Mouse (Mus musculus) lung, postnatal 0 days (tissue): ENCODE results near the gene Gars. TPM values are rescaled to one million over a fixed set of nuclear protein-coding genes. Genes with fewer than 3 reads are reported as not detected.

Experiments used
- ATAC-seq: fragments of 200-750 bp; cut with Nextera tagmentation; 2 replicates; pipeline ENCODE4 v1.8.0; 2017; ENCODE audit warnings: moderate library complexity
- DNase-seq: peaks from one replicate; pipeline ENCODE4 v3.0.0-alpha.2; 2016; ENCODE audit warnings: low spot score
- H3K27ac ChIP-seq: fragments of 300-500 bp; sonication (generic); 2 replicates; pipeline ENCODE4 v1.5.1; 2014; ENCODE audit warnings: antibody characterized with exemption, mild to moderate bottlenecking, low read length, mixed read lengths
- H3K27me3 ChIP-seq: fragments of 300-500 bp; sonication (generic); replicated peaks from 2 replicates; pipeline ENCODE4 v1.6.1; 2014; ENCODE audit warnings: low read length, mixed read lengths; ENCODE audit not compliant: insufficient read depth
- H3K36me3 ChIP-seq: fragments of 300-500 bp; sonication (generic); 2 replicates; pipeline ENCODE4 v1.6.1; 2014; ENCODE audit warnings: low read length, mixed read lengths; ENCODE audit not compliant: insufficient read depth
- H3K4me1 ChIP-seq: fragments of 300-500 bp; sonication (generic); 2 replicates; pipeline ENCODE4 v1.6.1; 2014; ENCODE audit warnings: antibody characterized with exemption, low read depth, low read length, mixed read lengths; ENCODE audit not compliant: insufficient read depth
- H3K4me2 ChIP-seq: fragments of 300-500 bp; sonication (generic); replicated peaks from 2 replicates; pipeline ENCODE4 v1.6.1; 2014; ENCODE audit warnings: low read depth, mild to moderate bottlenecking, low read length, moderate library complexity, mixed read lengths
- H3K4me3 ChIP-seq: fragments of 300-500 bp; sonication (generic); 2 replicates; pipeline ENCODE4 v1.5.1; 2014; ENCODE audit warnings: low read depth, low read length
- H3K9ac ChIP-seq: fragments of 300-500 bp; sonication (generic); replicated peaks from 2 replicates; pipeline ENCODE4 v1.6.1; 2014; ENCODE audit warnings: low read depth, mild to moderate bottlenecking
- H3K9me3 ChIP-seq: fragments of 300-500 bp; sonication (generic); 2 replicates; pipeline ENCODE4 v1.6.1; 2016; ENCODE audit warnings: low read length, mixed read lengths
- CTCF ChIP-seq: IDR thresholded peaks from 2 replicates; pipeline ENCODE4 v1.5.1; 2016; ENCODE audit warnings: antibody characterized with exemption, mild to moderate bottlenecking
- EP300 ChIP-seq: IDR thresholded peaks from 2 replicates; pipeline ENCODE4 v1.6.1; 2016; ENCODE audit warnings: antibody characterized with exemption, mild to moderate bottlenecking, control low read depth
- WGBS: fragments of 180-500 bp; shearing (Covaris S2); extraction: QIAGEN DNeasy Blood & Tissue Kit; methylation state at CpG from one replicate; pipeline ENCODE4 v1.1.7; 2014; 5-methylcytosine and 5-hydroxymethylcytosine counted together
- polyA plus RNA-seq: library from polyadenylated mRNA; unstranded; fragments of >200 nt; fragmentation: Nextera tagmentation; extraction: Ambion mirVana; gene quantifications from 2 replicates; pipeline ENCODE4 v1.2.1, GENCODE M21; 2015

Gene Gars
- polyA plus RNA-seq, 1 experiment from 2014 or later = 76.0 TPM

DNA sequence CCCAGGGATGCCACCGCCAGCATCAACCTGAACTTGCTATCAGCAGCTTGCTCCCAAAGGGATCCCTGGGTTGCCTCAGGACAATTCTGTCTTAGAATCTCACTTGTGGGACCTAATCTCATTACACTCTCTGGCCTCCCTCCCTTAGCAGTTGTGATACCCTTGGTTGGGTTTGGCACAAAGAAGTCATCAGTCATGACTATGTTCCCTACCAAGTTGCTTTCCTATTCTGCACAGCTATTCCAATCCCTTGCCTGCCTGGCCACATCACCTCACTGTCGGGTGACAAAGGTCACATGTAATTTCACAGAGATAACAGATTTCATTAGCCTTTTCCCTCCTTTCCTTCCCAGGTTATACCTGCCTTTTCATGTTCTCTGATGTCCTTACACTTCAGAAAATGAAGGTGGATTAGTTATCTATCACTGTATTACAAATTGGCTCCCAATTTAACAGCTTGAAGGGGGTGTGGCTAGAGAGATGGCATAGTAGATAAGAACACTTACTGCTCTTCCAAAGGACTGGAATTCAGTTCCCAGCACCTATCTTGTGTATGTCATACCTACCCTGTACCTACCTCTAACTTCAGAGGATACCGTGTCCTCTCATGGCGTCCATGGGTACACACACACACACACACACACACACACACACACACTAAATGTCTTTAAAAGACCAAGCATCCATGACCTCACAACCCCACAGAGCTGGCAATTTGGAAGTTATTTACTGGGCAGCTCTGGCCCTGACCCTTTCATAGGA is 27.3 kb upstream of the Gars start:
- Histone ChIP-seq H3K4me3 (no peak overlapping the region), H3K9me3 (no peaks in the 10 kb centered on the region), H3K27me3 (no peaks in the 10 kb centered on the region), H3K4me1 (no peaks in the 10 kb centered on the region), H3K4me2 (no peak overlapping the region), H3K36me3 (no peaks in the 10 kb centered on the region), H3K9ac (no peak overlapping the region), H3K27ac (no peak overlapping the region)
- 75% methylated on average over 4 of the region's 4 CpGs for WGBS
- ATAC-seq = no peak
- TF ChIP-seq EP300 (no peak), CTCF (no peak)
- no peak for DNase-seq

DNA sequence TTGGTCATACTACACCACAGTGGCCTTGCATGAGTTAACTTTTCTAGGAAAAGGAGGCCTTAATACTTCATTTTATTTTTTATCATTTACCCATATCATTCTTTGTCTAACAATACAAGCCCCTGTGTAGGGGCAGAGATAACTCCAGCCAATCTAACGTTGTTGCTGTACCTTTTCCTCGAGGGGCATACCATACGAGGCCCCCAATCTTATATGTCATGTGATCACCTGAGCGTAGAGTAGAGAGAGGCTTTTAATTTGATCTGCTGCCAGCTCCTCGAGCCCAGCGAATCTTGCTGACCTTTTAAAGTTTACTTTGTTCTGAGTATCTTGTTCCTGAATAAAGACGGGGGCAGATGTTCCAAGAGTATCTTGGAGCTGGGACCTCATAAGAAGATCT is 25.3 kb upstream of the Gars start:
- H3K9me3 ChIP-seq = no peaks in the 10 kb centered on the region
- no peaks in the 10 kb centered on the region for H3K36me3 ChIP-seq
- no peak overlapping the region for H3K27ac ChIP-seq
- no peak overlapping the region for H3K4me3 ChIP-seq
- no peak overlapping the region for H3K9ac ChIP-seq
- H3K4me1 ChIP-seq = peaks cover 3% of the 10 kb centered on the region; the same call in 1 of the 2 replicates
- no peaks in the 10 kb centered on the region for H3K27me3 ChIP-seq
- 51% methylated on average over 7 of the region's 7 CpGs for WGBS
- ATAC-seq = no peak
- H3K4me2 ChIP-seq = no peak overlapping the region
- TF ChIP-seq CTCF (no peak), EP300 (no peak)
- no peak for DNase-seq

DNA sequence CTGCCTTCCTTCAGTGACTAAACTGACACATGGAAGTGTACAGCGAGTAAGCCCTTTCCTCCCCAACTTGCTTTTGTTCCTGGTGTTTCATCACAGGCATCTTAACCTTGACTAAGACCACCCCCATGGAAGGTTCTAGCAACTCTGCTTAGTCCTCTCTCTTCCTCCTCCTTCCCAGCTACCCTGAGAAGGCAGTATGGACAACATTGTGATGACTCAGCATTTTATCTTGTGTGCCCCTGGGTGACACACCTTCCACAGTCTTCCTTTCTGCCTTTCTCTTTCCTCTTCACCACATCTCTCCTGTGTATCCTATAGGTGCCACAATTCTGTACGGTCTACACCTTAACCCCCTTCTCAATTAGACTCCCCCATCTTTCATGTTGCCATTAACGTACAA is 23.6 kb upstream of the Gars start:
- ATAC-seq (no peak), DNase-seq (no peak)
- H3K36me3 ChIP-seq = no peaks in the 10 kb centered on the region
- H3K4me1 ChIP-seq = peaks cover 3% of the 10 kb centered on the region; the same call in 1 of the 2 replicates
- no peak overlapping the region for H3K4me2 ChIP-seq
- H3K9ac ChIP-seq = no peak overlapping the region
- WGBS = 86% methylated on average over 3 of the region's 3 CpGs
- no peak overlapping the region for H3K27ac ChIP-seq
- H3K27me3 ChIP-seq = no peaks in the 10 kb centered on the region
- H3K4me3 ChIP-seq = no peak overlapping the region
- no peaks in the 10 kb centered on the region for H3K9me3 ChIP-seq
- TF ChIP-seq EP300 = no peak
- TF ChIP-seq CTCF = no peak

GRCm38 (mm10) chr6:55016236-55016635 is 21.6 kb upstream of the Gars start:
- no peaks in the 10 kb centered on the region for H3K27me3 ChIP-seq
- H3K4me3 ChIP-seq = no peak overlapping the region
- 0 out of 2 replicates have a peak overlapping the region, but pooled peaks have one; percentile 1 for H3K27ac ChIP-seq
- no peaks in the 10 kb centered on the region for H3K36me3 ChIP-seq
- peaks cover 3% of the 10 kb centered on the region; the same call in 1 of the 2 replicates for H3K4me1 ChIP-seq
- TF ChIP-seq EP300 (no peak), CTCF (peak; percentile 87)
- ATAC-seq (peak; percentile 90), DNase-seq (peak; percentile 89)
- WGBS = 9% methylated on average over 5 of the region's 5 CpGs
- peak overlapping the region; percentile 48 for H3K4me2 ChIP-seq
- H3K9ac ChIP-seq = no peak overlapping the region
- no peaks in the 10 kb centered on the region for H3K9me3 ChIP-seq

GRCm38 (mm10) chr6:55016710-55017583 is 20.9 kb upstream of the Gars start:
- peak overlapping the region; percentile 26 for H3K4me3 ChIP-seq
- H3K9me3 ChIP-seq = no peaks in the 10 kb centered on the region
- H3K4me1 ChIP-seq = peaks cover 3% of the 10 kb centered on the region; the same call in 1 of the 2 replicates
- no peak overlapping the region for H3K9ac ChIP-seq
- H3K36me3 ChIP-seq = no peaks in the 10 kb centered on the region
- peak overlapping the region; percentile 48 for H3K4me2 ChIP-seq
- DNase-seq (peak; percentile 96), ATAC-seq (peak; percentile 86)
- WGBS = 21% methylated on average over 15 of the region's 15 CpGs
- 0 out of 2 replicates have a peak overlapping the region, but pooled peaks have one; percentile 1 for H3K27ac ChIP-seq
- TF ChIP-seq EP300 (no peak), CTCF (peak; percentile 97)
- no peaks in the 10 kb centered on the region for H3K27me3 ChIP-seq

GRCm38 (mm10) chr6:55018417-55018816 is 19.4 kb upstream of the Gars start:
- WGBS = 40% methylated on average over 2 of the region's 2 CpGs
- Histone ChIP-seq H3K4me2 (no peak overlapping the region), H3K27ac (no peak overlapping the region), H3K9ac (no peak overlapping the region), H3K4me3 (no peak overlapping the region), H3K27me3 (no peaks in the 10 kb centered on the region), H3K4me1 (peaks cover 3% of the 10 kb centered on the region; the same call in 1 of the 2 replicates), H3K36me3 (no peaks in the 10 kb centered on the region), H3K9me3 (no peaks in the 10 kb centered on the region)
- no peak for TF ChIP-seq EP300
- no peak for TF ChIP-seq CTCF
- ATAC-seq (no peak), DNase-seq (no peak)
